In the genomic region with DNA sequence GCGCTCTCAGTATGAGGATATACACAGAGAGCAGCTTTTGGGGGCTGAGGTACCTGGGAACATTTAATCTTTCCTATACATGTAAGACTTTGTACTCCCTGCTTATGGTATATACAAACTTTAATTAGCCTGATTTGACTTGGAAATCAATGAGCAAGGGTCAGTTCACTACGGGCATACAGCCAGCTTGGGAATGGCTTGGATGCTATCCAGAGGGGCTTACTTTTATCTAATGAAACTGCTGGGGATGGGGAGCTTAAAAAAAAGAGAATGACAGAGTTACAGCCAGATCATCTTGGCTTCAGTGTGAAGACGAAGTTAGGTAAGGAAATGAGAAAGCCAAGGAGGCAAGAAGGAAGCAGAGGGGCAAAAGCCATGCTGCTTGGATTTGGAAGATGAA, we compare ENCODE assay signal across 9 mouse cellular contexts. TPM values are rescaled to one million over a fixed set of nuclear protein-coding genes. Genes with fewer than 3 reads are reported as not detected.
A peak's percentile ranks its signal among the peaks of the same experiment; 100 is the strongest.
DNase-seq lines count a peak whose midpoint lies in the region; ATAC-seq and TF ChIP-seq lines count a peak whose summit lies in the region.
"Had no signal": no experiment of that assay in that cellular context is flagged by ENCODE, and none has a peak within 500 bp of the region (broad histone marks: within the 10 kb centered on the region; RNA-seq: fewer than 3 reads in every experiment).

No protein-coding gene starts in this region.

- peaks cover 5% of the 10 kb centered on the region; the same call in 1 of the 2 replicates for H3K36me3 ChIP-seq in lung, postnatal 0 days (ENCODE audit: insufficient read depth, low read length)
- peaks cover 28% of the 10 kb centered on the region for H3K36me3 ChIP-seq in hindbrain, embryonic 10.5 days
- H3K36me3 ChIP-seq in limb, embryonic 11.5 days (ENCODE audit: control insufficient read depth, insufficient read depth, low read length) = peaks cover 4% of the 10 kb centered on the region; the same call in 1 of the 2 replicates
- peaks cover 11% of the 10 kb centered on the region for H3K36me3 ChIP-seq in stomach, embryonic 14.5 days (ENCODE audit: control insufficient read depth, insufficient read depth, low read length)

- no peaks in the 10 kb centered on the region for H3K9me3 ChIP-seq in lung, postnatal 0 days (ENCODE audit: low read length)
- H3K9me3 ChIP-seq in hindbrain, embryonic 10.5 days = no peaks in the 10 kb centered on the region
- no peaks in the 10 kb centered on the region for H3K9me3 ChIP-seq in limb, embryonic 11.5 days (ENCODE audit: control insufficient read depth, low read length)
- no peaks in the 10 kb centered on the region for H3K9me3 ChIP-seq in stomach, embryonic 14.5 days (ENCODE audit: control insufficient read depth, low read depth, low read length)

- H3K4me2 ChIP-seq in lung, postnatal 0 days (replicated peaks; ENCODE audit: low read depth, low read length) = peak overlapping the region; percentile 25; the same call in 1 of the 2 replicates
- H3K4me2 ChIP-seq in limb, embryonic 11.5 days (ENCODE audit: low read depth, severe bottlenecking) = peak overlapping the region; percentile 43
- H3K4me2 ChIP-seq in stomach, embryonic 14.5 days (replicated peaks; ENCODE audit: low read depth, low read length) = peak overlapping the region; percentile 52

- H3K9ac ChIP-seq in lung, postnatal 0 days (replicated peaks; ENCODE audit: low read depth) = no peak overlapping the region
- H3K9ac ChIP-seq in limb, embryonic 11.5 days (ENCODE audit: low read length) = peak overlapping the region; percentile 7; the same call in 1 of the 2 replicates
- H3K9ac ChIP-seq in stomach, embryonic 14.5 days (replicated peaks; ENCODE audit: low read depth, low read length) = no peak overlapping the region

- peaks cover 22% of the 10 kb centered on the region for H3K4me1 ChIP-seq in lung, postnatal 0 days (ENCODE audit: insufficient read depth, low read depth, low read length)
- H3K4me1 ChIP-seq in hindbrain, embryonic 10.5 days (replicated peaks) = peaks cover 48% of the 10 kb centered on the region
- H3K4me1 ChIP-seq in limb, embryonic 11.5 days (ENCODE audit: control insufficient read depth, insufficient read depth, low read length) = peaks cover 22% of the 10 kb centered on the region
- H3K4me1 ChIP-seq in stomach, embryonic 14.5 days (ENCODE audit: control insufficient read depth, insufficient read depth, low read length) = peaks cover 18% of the 10 kb centered on the region

- H3K4me3 ChIP-seq in lung, postnatal 0 days (ENCODE audit: low read depth, low read length) = no peak overlapping the region
- H3K4me3 ChIP-seq in hindbrain, embryonic 10.5 days = peak overlapping the region; percentile 85
- peak overlapping the region; percentile 8; the same call in 1 of the 2 replicates for H3K4me3 ChIP-seq in limb, embryonic 11.5 days (ENCODE audit: low read depth, low read length)
- peak overlapping the region; percentile 24 for H3K4me3 ChIP-seq in stomach, embryonic 14.5 days (ENCODE audit: low read depth, low read length)

- no peak for TF ChIP-seq EP300 in lung, postnatal 0 days (IDR thresholded peaks at IDR 0.05)

- H3K27me3 ChIP-seq in lung, postnatal 0 days (replicated peaks; ENCODE audit: insufficient read depth, low read length) = no peaks in the 10 kb centered on the region
- no peaks in the 10 kb centered on the region for H3K27me3 ChIP-seq in hindbrain, embryonic 10.5 days (ENCODE audit: insufficient read depth, poor library complexity, severe bottlenecking)
- H3K27me3 ChIP-seq in limb, embryonic 11.5 days (ENCODE audit: control insufficient read depth, insufficient read depth, low read length) = no peaks in the 10 kb centered on the region
- H3K27me3 ChIP-seq in stomach, embryonic 14.5 days (ENCODE audit: control insufficient read depth, insufficient read depth, low read length) = no peaks in the 10 kb centered on the region

- no peak for ATAC-seq in lung, postnatal 0 days
- no peak for ATAC-seq in limb, embryonic 11.5 days (ENCODE audit: insufficient number of reproducible peaks, low FRiP score, low TSS enrichment, low read depth)
- ATAC-seq in stomach, embryonic 14.5 days (ENCODE audit: insufficient number of reproducible peaks, insufficient read depth, low FRiP score, low read depth) = no peak

- no peak overlapping the region for H3K27ac ChIP-seq in lung, postnatal 0 days (ENCODE audit: low read length)
- H3K27ac ChIP-seq in hindbrain, embryonic 10.5 days = 0 out of 2 replicates have a peak overlapping the region, but pooled peaks have one; percentile 5
- H3K27ac ChIP-seq in limb, embryonic 11.5 days (replicated peaks; ENCODE audit: low read depth, low read length) = no peak overlapping the region
- H3K27ac ChIP-seq in stomach, embryonic 14.5 days (ENCODE audit: low read length) = no peak overlapping the region

- WGBS in lung, postnatal 0 days = 36% methylated on average over 3 of the region's 3 CpGs
- WGBS in hindbrain, embryonic 10.5 days = 53% methylated on average over 3 of the region's 3 CpGs
- WGBS in limb, embryonic 11.5 days = 57% methylated on average over 3 of the region's 3 CpGs
- 37% methylated on average over 3 of the region's 3 CpGs for WGBS in stomach, embryonic 14.5 days

- TF ChIP-seq CTCF in lung, postnatal 0 days (IDR thresholded peaks at IDR 0.05) = no peak

- no peak for DNase-seq in lung, postnatal 0 days (ENCODE audit: low spot score)
- DNase-seq in lung, postnatal 4 days = no peak
- DNase-seq in hindbrain, embryonic 10.5 days (ENCODE audit: low spot score) = no peak
- no peak for DNase-seq in limb, embryonic 11.5 days (ENCODE audit: low spot score)
- no peak for DNase-seq in gastrocnemius, adult 18-20 months (ENCODE audit: low spot score)
- no peak for DNase-seq in urinary bladder, postnatal 4 days (ENCODE audit: low spot score in 2 of 2)
- DNase-seq in adrenal gland, postnatal 36 days = no peak
- DNase-seq: gastrocnemius, postnatal 10 days had no signal

RNA-seq across cellular contexts. Expression of gene Zbtb41, which starts 2.9 kb away (rescaled TPM):
- 3.0 and 4.3 TPM in 2 replicates for polyA plus RNA-seq in lung, postnatal 0 days (2015; fragmentation: Nextera tagmentation; extraction: Ambion mirVana)
- 9.0 and 11.2 TPM in 2 replicates for polyA plus RNA-seq in hindbrain, embryonic 10.5 days (2016; fragmentation: Nextera tagmentation; extraction: Ambion mirVana)
- 13.4 and 14.8 TPM in 2 replicates for polyA plus RNA-seq in limb, embryonic 11.5 days (2014; fragmentation: Nextera tagmentation; extraction: Ambion mirVana)
- polyA plus RNA-seq in stomach, embryonic 14.5 days (2014; fragmentation: Nextera tagmentation; extraction: Ambion mirVana) = 15.5 and 16.5 TPM in 2 replicates
- total RNA-seq in gastrocnemius, adult 18-20 months (2021) = 10 to 100 TPM; 16.8 to 18.1 TPM
- total RNA-seq in adrenal gland, postnatal 36 days (2021) = 10 to 100 TPM; 39.5 to 42.4 TPM

RNA-seq across cellular contexts. Expression of gene Aspm, which starts 29.6 kb away (rescaled TPM):
- polyA plus RNA-seq in lung, postnatal 0 days (2015; fragmentation: Nextera tagmentation; extraction: Ambion mirVana) = 0.54 and 0.95 TPM in 2 replicates
- polyA plus RNA-seq in hindbrain, embryonic 10.5 days (2016; fragmentation: Nextera tagmentation; extraction: Ambion mirVana) = 16.5 and 22.1 TPM in 2 replicates
- 26.8 and 28.9 TPM in 2 replicates for polyA plus RNA-seq in limb, embryonic 11.5 days (2014; fragmentation: Nextera tagmentation; extraction: Ambion mirVana)
- polyA plus RNA-seq in stomach, embryonic 14.5 days (2014; fragmentation: Nextera tagmentation; extraction: Ambion mirVana) = 23.1 and 23.3 TPM in 2 replicates
- under 1 TPM; 0.05 to 0.11 TPM for total RNA-seq in gastrocnemius, adult 18-20 months (2021)
- total RNA-seq in adrenal gland, postnatal 36 days (2021) = 1 to 10 TPM; 2.2 to 2.7 TPM

RNA-seq across cellular contexts. Expression of gene Crb1, which starts 48.1 kb away (rescaled TPM):
- 0.10 and 0.18 TPM in 2 replicates for polyA plus RNA-seq in lung, postnatal 0 days (2015; fragmentation: Nextera tagmentation; extraction: Ambion mirVana)
- 1.3 and 1.7 TPM in 2 replicates for polyA plus RNA-seq in hindbrain, embryonic 10.5 days (2016; fragmentation: Nextera tagmentation; extraction: Ambion mirVana)
- polyA plus RNA-seq in limb, embryonic 11.5 days (2014; fragmentation: Nextera tagmentation; extraction: Ambion mirVana) = 0.20 and 0.28 TPM in 2 replicates
- 0.10 and 0.32 TPM in 2 replicates for polyA plus RNA-seq in stomach, embryonic 14.5 days (2014; fragmentation: Nextera tagmentation; extraction: Ambion mirVana)
- total RNA-seq in gastrocnemius, adult 18-20 months (2021) = under 1 TPM in 1 of 2 experiments, not detected in 1; 0.02 TPM
- total RNA-seq in adrenal gland, postnatal 36 days (2021) = not detected
- total RNA-seq: gastrocnemius, postnatal 10 days had no signal
